Mouse (Mus musculus) spleen, postnatal 4 days (tissue): ENCODE measurements around the gene Hsd17b13.
"Not testable (repeated sequence)": the region's sequence is repeated elsewhere in the genome, so short reads cannot be mapped to it uniquely, and the experiment has no call there.

Experiments used
- DNase-seq, 2 experiments: peaks; one replicate each; pipeline ENCODE4 v3.0.0; 2022; ENCODE audit warnings: low spot score in 2 of 2

Gene Hsd17b13

DNA sequence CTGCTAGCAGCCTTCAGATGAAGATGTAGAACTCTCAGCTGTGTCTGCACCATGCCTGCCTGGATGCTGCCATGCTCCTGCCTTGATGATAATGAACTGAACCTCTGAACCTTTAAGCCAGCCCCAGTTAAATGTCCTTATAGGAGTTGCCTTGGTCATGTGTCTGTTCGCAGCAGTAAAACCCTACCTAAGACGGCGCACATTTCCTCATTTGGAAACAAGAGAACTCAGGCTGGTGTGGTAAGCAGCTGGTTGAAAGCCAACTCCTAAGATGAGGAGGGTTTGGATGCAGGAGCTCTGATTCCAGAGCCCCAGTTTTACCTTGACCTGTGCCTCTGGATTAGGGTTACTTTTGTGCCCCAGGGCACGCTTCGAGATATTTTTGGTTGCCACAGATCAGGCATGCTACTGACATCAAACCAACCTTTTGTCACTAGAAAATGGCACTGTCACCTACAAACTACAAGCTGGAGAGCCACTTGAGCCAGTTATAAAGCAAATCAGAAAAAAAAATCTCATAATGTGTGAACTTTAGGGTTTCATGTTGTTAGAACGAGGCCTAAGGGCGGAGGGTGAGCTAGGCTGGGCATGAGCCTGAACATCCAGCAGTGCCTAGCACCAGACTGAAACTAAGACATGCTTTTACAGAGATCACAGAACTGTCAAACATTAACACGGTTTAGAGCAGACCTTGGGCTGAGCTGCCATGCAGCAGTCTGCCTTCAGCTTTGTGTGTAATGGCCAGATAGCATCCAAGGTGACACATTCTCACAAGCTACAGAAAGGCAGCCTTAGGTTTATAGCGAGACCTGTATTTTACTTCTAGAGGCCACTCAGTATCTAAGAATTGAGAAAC is 3.7 kb upstream of the Hsd17b13 start:
- DNase-seq = no peak

DNA sequence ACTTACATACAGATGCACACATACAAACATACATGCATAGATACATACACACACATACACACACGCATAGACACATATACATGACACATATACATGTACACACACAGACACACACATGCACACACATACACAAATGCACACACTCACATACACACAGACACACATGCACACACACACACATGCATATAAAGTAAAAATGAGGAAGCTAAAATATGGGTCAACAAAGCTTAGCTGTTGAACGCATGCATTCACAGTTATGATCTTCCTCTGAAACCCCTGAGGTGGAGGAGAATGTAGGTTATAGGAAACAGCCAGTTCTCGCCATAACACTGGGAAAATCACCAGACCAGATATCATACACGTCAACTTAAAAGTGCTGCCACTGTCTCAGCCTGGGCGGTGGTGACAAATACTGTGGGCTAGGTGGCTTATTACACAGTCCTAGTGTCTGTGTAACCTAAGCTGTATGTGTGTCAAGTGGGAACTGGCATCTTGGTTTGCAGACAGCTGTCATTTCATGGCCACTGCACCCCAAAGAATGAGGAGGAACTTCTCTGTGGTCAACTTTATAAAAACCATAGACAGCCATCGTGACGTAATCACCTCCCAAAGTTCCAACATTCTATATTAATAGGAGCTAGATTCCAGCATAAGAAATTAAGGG is 829 bp upstream of the Hsd17b13 start:
- no peak for DNase-seq

DNA sequence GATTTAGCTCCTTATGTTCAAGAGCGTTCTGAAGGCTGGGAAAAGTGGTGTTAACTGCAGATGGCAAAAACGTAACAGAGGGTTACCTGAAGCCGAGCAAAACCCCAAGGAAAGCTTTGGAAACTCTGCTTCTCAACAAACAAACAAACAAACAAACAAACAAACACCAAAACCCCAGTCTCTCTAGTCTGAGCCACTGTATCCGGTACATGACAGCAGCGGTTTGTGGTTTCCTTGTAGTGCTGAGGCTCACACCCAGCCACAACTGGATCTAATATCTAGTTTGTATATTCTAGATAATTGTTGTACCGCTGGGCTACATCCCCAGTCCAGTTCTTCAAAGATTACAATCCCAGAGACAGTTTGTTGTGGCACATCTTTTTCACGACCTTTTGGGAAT is 1.5 kb downstream of the Hsd17b13 start:
- DNase-seq = no peak

DNA sequence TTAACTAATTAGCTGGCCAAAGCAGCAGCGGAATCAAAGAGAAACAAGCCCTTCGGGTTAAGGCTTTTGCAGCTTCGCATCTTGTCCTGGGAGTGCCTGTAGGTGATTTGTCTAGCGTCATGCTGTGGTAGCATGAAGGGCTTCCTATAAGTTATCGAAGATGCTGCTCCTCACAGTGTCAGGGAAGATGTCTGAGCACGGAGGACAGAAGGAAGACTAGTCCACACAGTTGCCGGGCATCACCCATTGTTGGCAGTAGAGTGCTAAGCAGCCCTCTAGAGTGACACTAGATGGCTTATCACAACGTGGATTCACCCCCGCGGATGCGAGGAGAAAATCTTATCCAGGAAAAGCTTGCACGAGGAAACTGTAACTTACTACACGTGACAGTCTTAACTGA is 4.4 kb downstream of the Hsd17b13 start:
- DNase-seq = no peak

- DNase-seq = no peak
These were observed 4.8 kb downstream of the Hsd17b13 start for GRCm38 (mm10) chr5:103972379-103972778.

DNA sequence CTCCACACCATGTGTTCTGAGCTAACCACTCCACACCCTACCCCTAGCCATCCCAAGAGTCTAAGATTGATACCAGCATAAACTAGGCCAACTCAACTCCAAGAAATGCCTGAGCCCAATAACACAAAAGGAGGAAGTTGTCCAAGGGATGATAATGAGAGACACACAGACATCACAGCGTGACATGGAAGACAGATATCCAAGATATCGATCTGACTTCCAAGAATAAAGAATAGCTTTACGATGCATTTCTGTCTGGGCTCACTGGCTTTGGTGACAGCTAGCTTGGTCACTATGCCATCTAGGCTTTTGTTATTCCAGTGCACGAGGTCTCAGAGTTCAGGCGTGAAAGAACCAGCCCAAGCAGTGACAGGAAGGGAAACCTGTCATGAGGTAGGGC is 6.2 kb downstream of the Hsd17b13 start:
- no peak for DNase-seq

DNA sequence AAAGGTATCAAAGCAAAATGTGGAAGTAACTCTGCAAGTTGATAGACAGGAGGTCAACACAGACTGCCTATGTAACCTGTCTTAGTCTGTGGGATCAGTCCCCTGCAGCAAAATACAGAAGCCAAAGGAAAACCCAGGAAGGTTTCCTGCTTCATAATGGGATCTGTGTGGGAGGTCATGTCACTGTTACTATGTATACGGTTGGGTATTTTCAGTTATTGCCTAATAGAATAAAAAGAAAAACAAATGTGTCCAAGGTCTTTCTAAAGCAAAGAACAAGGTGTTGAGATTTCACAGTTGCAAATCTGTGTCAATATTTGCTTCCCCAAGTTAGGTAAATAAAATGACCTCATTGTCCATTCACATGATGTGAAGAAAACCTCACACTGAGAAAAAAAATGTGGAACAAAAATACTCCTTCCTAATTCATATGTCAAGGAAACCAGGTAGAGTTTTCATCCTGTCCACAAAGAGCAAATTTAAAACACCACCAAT is 14.2 kb downstream of the Hsd17b13 start:
- DNase-seq = no peak

GRCm38 (mm10) chr5:103954638-103955037 is 22.6 kb downstream of the Hsd17b13 start:
- DNase-seq = no peak

- DNase-seq = no peak
These were observed 23.8 kb downstream of the Hsd17b13 start for GRCm38 (mm10) chr5:103953135-103954083.

GRCm38 (mm10) chr5:103950138-103950537 is 27.1 kb downstream of the Hsd17b13 start:
- not testable (repeated sequence) for DNase-seq

GRCm38 (mm10) chr5:103943183-103943582 is 34.0 kb downstream of the Hsd17b13 start:
- DNase-seq = no peak

DNA sequence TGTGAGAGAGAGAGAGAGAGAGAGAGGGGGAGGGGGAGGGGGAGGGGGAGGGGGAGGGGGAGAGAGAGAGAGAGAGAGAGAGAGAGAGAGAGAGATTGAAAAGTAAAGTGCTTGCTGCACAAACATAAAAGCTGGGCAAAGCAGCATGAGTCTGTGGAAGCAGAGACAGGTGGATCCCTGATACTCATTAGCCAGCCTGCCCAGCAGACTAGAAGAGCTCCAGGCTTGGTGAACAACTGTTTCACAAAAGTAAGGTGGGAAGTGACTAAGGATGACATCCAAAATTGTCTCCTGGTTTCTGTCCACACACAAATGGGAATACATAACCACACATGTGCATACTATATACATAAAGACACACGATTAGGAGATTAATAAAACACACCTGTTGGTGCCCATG is 37.4 kb downstream of the Hsd17b13 start:
- no peak for DNase-seq

DNA sequence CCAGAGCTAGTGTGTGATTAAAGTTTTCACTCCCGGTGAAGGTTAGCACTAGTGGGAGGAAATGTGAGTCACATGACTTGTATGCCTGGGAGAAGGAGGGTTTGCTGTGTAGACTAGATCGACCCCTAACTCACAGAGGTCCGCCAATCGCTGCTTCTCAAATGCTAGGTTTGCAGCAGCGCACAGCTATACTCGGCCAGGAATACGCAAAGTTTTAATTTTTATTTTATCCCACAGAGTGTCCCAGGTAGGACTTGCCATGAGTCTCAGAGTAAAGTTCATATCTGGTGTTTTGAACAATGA is 37.9 kb downstream of the Hsd17b13 start:
- DNase-seq = no peak

GRCm38 (mm10) chr5:103938547-103939349 is 38.5 kb downstream of the Hsd17b13 start:
- no peak for DNase-seq

- no peak for DNase-seq
These were observed 40.2 kb downstream of the Hsd17b13 start for GRCm38 (mm10) chr5:103936906-103937589.

DNA sequence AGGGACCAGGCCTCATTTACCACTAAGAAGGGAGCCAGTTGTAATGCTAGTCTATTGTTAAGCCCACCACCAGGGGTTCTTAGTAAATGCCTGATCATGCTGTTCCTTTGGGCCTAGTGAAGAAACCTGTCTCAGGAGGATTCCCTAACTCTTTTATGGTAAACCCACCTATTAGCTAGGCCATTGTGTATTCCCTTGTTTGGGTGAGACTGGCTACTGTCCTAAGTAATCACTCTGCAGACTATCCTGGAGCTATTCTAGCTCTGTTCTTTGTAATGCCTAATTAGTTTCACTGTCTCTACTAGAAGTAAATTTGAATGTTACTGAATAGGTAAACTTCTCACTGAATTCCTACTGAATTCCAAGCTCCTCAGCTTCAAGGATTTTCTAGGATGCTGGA is 45.3 kb downstream of the Hsd17b13 start:
- not testable (repeated sequence) for DNase-seq

DNA sequence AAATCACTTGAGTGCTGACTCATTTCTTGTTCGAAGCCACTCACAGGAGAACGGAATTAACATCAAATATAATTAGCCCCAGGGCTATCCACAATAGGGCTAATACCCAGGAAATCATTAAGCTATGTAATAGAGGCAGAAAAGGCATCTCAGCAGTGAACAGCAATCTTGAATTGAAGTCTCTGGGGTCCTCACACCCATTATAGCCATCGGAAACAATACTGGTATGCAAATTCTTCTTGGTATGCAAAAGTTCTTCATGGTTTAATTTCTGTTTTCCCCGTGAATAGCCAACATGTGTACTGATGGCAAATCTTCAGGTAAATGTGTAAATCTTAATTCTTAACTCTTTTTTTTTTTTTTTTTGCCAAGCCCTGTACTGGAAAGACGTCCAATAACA is 46.7 kb downstream of the Hsd17b13 start:
- no peak for DNase-seq

GRCm38 (mm10) chr5:103928196-103928550 is 49.0 kb downstream of the Hsd17b13 start:
- no peak for DNase-seq

DNA sequence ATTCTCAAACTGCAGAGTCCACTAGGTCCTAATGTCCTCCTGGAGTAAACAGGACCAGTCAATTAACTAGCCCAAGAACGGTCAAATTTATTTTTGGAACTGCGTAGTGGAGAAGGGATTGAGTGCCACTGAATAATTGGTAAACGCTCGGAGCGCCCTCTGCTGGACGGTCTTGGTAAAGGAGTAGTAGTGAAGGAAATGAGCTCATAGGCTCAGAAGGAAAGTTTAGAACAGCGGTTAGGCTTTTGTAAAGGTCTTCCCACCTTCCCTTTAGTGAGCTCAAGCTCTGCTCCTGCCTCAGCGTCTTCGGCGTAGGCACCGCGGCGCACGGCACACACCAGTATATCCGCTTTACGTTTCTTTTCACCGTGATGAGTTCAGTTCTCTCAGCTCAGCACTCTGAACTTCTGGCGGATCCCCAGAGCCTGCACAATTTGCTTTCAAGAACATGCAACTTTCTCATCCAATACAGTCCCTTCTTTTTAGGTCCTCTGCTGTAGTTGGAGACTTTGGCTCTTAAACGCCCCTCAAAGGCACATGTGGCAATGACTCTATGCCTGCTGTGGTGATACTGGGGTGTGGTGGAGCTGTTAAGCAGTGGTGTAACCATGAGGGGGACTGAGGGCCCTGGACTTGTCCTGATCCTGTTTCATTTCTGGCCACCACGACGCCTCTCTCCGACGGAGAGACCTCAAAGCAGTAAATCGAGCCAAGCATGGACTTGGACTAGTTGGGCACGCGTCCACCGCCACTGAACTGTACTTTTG is 49.6 kb downstream of the Hsd17b13 start:
- peak; percentile 80 to 95 for DNase-seq

GRCm38 (mm10) chr5:103926398-103926797 is 50.8 kb downstream of the Hsd17b13 start:
- no peak for DNase-seq
